Mouse (Mus musculus) right cerebral cortex, adult 2 months (tissue): ENCODE results near the gene Lpar1.
A peak's percentile ranks its signal among the peaks of the same experiment; 100 is the strongest.
"Not testable (repeated sequence)": the region's sequence is repeated elsewhere in the genome, so short reads cannot be mapped to it uniquely, and the experiment has no call there.

Experiments
- DNase-seq, 2 experiments: peaks; one replicate each; pipeline ENCODE4 v3.0.0; 2021 to 2022; ENCODE audit warnings: low spot score in 2 of 2

Gene Lpar1

GRCm38 (mm10) chr4:58545888-58546432 is 7.7 kb downstream of the Lpar1 start:
- no peak for DNase-seq

- no peak for DNase-seq
These were observed 10.5 kb downstream of the Lpar1 start for GRCm38 (mm10) chr4:58543171-58543570.

- not testable (repeated sequence) for DNase-seq
These were observed 11.0 kb downstream of the Lpar1 start for GRCm38 (mm10) chr4:58542656-58543055.

- DNase-seq: no peak
These were observed 12.9 kb downstream of the Lpar1 start for GRCm38 (mm10) chr4:58540841-58541240.

DNA sequence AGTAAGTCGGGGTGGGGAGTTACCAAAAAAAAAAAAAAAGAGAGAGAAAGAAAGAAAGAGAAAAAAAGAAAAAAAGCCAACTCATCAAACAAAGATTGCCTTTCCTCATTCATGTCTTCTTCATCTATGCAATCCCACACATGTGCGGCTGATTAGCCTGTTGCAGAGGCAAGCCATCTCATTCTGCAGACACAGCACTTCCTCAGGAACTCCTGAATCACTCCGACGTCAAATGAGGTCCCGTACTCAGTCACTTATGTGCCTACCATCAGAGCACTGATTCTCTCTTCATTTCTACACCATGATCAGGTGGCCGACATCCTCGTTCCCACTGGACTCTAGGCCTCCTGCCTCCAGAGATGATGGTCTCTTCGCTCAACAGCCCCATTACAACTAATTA is 13.3 kb downstream of the Lpar1 start:
- no peak for DNase-seq

GRCm38 (mm10) chr4:58538696-58539095 is 15.0 kb downstream of the Lpar1 start:
- no peak for DNase-seq

DNA sequence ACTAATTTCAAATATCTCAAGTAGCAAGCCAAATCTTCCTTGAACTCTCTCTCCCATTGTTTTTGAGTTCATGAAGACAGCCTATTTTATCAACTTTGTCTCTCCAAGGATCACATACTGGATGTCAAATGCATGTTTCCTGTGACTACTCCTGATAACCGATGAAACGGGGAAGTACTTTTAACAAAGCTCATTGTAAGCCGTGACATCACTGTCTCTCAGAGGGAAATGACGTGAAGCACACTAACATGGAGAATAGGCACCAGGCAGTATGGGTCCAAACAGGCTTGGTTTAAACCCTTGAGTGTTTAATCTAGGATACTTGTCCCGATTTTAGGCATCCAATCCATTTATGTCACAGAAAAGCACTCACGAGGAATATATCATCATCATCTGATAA is 17.9 kb downstream of the Lpar1 start:
- DNase-seq: no peak

DNA sequence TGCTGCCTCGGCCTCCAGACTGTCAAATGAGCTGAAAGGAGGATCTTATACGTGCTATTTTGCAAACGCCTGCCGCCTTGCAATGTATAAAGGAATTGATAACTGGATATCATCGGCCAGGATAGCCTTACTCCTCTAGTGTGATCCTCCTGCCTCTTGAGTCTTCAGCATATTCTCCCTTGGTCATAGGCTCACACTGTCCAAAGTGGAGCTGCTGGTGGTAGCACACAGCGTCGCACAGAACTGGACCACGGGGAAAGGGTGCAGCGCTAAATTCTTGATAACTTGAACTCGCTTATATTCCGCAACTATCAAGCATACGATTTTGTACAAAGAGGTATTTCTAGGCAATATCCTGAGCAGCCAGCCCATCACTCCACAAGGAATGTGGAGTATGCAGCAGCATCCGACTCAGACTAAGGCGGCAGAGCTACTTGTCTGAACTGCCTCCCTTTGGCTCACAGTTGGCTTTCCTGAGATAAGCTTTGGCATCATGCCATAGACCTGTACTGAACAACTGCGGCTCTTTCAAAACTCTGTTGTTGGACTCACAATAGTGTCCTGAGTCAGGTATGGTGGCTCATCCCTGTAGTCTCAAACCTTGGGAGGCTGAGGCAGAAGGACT is 18.9 kb downstream of the Lpar1 start:
- DNase-seq: no peak

GRCm38 (mm10) chr4:58534141-58534571 is 19.5 kb downstream of the Lpar1 start:
- DNase-seq: no peak

DNA sequence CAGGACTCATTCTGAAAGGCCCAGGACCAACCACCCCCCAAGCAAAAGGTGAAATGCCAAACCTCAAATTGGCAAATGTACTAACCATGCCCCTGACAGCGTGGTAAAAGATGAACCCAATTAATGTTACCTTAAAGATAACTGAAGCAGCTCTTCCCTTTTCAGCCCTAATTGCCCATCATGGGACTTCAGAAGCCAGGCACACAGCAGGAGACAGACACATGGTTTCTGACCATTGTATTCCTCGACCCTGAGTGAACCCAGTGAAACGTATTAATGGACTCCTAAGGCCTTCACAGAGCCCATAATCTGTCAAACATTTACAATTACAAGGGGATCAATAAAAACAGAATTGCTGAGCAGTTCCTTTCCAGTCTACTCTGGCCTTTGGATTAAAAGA is 20.2 kb downstream of the Lpar1 start:
- DNase-seq: no peak

DNA sequence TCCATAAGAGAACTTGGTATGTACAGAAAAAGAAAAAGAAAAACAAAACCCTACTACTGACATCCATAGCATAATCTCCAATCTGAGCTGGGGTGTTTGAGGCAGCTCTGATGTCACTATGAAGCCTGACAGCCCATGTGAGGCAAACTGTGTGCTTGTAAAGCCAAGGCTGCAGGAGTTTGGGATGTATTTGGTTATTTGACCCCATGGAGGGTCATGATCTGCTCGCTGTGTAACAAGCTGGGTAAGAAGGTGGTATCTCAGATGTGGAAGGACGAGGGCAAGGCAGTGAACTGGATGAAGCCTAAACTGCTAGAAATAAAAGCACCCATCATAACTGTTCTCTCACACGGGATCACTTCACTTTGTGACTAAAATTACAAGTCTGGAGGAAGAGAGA is 21.4 kb downstream of the Lpar1 start:
- no peak for DNase-seq

DNA sequence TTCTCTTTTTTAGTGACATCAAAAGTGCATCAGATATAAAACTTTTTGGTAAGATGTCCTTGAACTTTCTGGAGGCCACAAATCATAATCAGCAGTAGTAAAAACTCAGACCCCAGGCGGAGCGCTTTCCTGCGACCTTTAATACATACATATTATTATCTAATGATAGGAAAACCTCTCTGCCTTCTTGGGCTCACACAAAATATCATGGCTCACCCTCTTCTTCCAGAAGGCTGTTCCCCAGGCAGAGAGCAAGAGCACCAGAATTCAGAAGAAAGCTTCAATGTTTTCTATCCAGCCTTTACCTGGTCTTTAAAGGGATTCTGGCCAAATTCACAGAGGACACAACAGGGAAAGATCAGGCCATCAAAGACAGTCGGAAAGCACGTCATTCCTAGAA is 23.0 kb downstream of the Lpar1 start:
- DNase-seq: no peak

GRCm38 (mm10) chr4:58530279-58530678 is 23.4 kb downstream of the Lpar1 start:
- no peak for DNase-seq

DNA sequence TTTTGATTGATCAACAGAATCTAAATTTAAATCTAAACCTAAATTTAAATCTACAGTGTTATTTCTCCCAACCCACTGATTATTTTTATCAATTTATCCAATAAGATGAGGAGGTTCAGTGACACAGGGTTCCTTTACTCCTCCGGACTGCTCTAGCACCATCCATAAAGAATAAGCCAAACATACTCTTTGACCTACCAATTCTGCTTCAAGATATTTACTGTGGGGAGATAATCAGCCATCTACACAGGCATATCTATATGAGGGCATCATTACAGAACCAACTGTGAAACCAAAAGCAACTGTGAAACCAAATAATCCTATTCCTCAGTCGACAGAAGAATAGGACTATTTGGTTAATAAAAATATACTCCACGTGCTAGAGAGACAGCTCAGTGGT is 25.8 kb downstream of the Lpar1 start:
- DNase-seq: no peak

- no peak for DNase-seq
These were observed 32.6 kb downstream of the Lpar1 start for GRCm38 (mm10) chr4:58521137-58521536.

GRCm38 (mm10) chr4:58520531-58520930 is 33.2 kb downstream of the Lpar1 start:
- DNase-seq: no peak

- no peak for DNase-seq
These were observed 33.8 kb downstream of the Lpar1 start for GRCm38 (mm10) chr4:58519891-58520290.

DNA sequence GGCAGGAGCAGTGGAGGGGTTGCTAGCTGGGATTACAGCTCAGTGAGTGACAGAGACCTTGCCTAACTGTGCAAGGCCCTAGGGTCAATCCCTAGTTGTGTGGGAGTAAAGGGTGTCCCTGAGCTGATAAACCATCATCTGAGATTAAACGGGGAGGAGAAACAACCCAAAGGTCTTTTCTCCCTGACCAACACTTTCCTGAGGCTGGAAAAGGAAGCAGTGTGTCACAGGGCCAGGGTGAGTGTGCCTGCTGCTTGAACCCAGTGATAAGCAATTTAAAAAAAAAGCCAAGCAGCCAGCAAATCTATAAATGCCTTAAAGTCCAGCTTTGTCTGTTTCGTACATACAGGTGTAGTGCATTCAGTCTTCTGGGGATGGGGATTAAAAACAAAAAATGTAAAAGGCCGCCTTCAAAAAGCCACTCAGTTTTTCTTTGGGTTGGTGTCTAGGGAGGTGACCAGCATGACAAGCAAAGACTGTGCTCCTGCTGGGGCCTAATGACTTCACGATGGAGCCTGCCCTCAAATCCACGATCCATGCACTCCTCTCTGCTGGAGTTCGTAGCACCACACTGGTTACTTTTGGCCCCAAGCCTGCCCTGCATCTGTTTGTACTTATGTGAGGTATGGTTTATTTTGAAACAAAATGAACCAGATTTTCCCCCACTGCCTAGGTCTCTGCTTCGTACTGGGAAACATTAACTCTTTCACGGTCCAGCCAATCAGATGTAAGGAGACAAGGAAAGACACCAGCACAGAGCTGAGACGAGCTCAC is 35.3 kb downstream of the Lpar1 start:
- no peak for DNase-seq

- DNase-seq: no peak
These were observed 36.9 kb downstream of the Lpar1 start for GRCm38 (mm10) chr4:58516810-58517209.

GRCm38 (mm10) chr4:58516221-58516620 is 37.5 kb downstream of the Lpar1 start:
- DNase-seq: no peak

GRCm38 (mm10) chr4:58511554-58511953 is 42.1 kb downstream of the Lpar1 start:
- DNase-seq: no peak

DNA sequence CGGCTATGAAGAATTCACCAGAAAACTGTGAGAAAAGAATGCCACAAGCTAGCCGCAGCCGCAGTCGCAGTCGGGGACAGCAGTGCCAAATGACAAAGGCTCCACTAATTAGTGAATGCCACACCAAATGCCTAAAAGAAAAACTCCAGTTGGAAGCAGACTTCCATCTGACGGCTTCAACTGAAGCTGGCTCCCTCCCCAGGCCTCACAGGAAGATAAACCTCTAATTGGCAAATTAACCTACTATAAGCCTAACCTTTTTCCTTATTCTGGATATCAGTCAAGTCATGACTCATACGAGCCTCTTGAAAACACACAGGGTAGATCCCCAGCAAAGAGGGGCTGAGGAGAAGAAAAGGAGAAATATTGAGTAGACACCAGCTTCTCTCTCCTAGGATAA is 44.9 kb downstream of the Lpar1 start:
- DNase-seq: peak in 1 of 2 experiments; percentile 7

GRCm38 (mm10) chr4:58507536-58507935 is 46.2 kb downstream of the Lpar1 start:
- DNase-seq: no peak
